Mouse (Mus musculus): ENCODE measurements around the gene Ephb2. TPM values are rescaled to one million over a fixed set of nuclear protein-coding genes. Genes with fewer than 3 reads are reported as not detected.

Gene Ephb2
- polyA plus RNA-seq, 1 experiment: 10.4 TPM

GRCm38 (mm10) chr4:136705091-136705490, 130.7 kb downstream of the Ephb2 start:
- peak overlapping the region; percentile 48 for H3K27ac ChIP-seq (ENCODE audit: insufficient read depth, low read depth, low read length)

DNA sequence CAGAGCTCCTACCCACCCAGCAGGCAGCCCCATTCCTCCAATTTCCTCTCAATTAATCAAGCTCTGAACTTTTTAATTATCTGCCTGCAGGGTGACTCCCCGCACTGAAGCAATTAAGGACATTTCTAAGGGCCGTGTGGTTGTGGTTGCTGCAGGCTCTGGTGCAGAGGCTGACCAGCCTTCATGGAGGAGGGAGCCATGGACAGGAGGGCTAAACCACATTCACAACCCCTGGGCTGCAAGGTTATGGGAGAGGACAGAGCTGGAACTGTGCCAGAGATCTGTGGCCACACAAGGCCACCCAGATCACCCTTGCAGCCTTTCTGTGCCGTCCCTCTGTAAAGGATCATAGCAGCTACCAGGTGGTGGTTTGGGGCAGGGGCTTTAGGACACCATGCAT, 131.2 kb downstream of the Ephb2 start:
- Histone ChIP-seq H3K4me3 (ENCODE audit: insufficient read depth, low read depth, low read length) (no peak overlapping the region), H3K27ac (ENCODE audit: insufficient read depth, low read depth, low read length) (peak overlapping the region; percentile 4), H3K4me1 (ENCODE audit: control insufficient read depth, insufficient read depth, low read length) (no peaks in the 10 kb centered on the region), H3K27me3 (replicated peaks; ENCODE audit: control insufficient read depth, insufficient read depth, low read length) (no peaks in the 10 kb centered on the region), H3K36me3 (ENCODE audit: control insufficient read depth, insufficient read depth, low read length) (no peaks in the 10 kb centered on the region)
- TF ChIP-seq CTCF (conservative IDR thresholded peaks at IDR 0.05; ENCODE audit: insufficient read depth, insufficient read length, low read depth, low read length) (no peak), POLR2A (IDR thresholded peaks at IDR 0.05; ENCODE audit: low read depth, low read length) (no peak)
- DNase-seq: no peak
- 30% methylated on average over 3 of the region's 3 CpGs for WGBS

More at GRCm38 (mm10) chr4:136705091-136705490, 130.7 kb downstream of the Ephb2 start:
- peak; percentile 38 for DNase-seq
- H3K4me3 ChIP-seq (ENCODE audit: insufficient read depth, low read depth, low read length): no peak overlapping the region
- no peaks in the 10 kb centered on the region for H3K36me3 ChIP-seq (ENCODE audit: control insufficient read depth, insufficient read depth, low read length)
- H3K27me3 ChIP-seq (replicated peaks; ENCODE audit: control insufficient read depth, insufficient read depth, low read length): no peaks in the 10 kb centered on the region
- no peaks in the 10 kb centered on the region for H3K4me1 ChIP-seq (ENCODE audit: control insufficient read depth, insufficient read depth, low read length)
- WGBS: 34% methylated on average over 5 of the region's 5 CpGs
- TF ChIP-seq POLR2A (IDR thresholded peaks at IDR 0.05; ENCODE audit: low read depth, low read length): no peak
- no peak for TF ChIP-seq CTCF (conservative IDR thresholded peaks at IDR 0.05; ENCODE audit: insufficient read depth, insufficient read length, low read depth, low read length)

GRCm38 (mm10) chr4:136703351-136703750, 132.4 kb downstream of the Ephb2 start:
- Histone ChIP-seq H3K4me3 (ENCODE audit: insufficient read depth, low read depth, low read length) (no peak overlapping the region), H3K36me3 (ENCODE audit: control insufficient read depth, insufficient read depth, low read length) (no peaks in the 10 kb centered on the region), H3K4me1 (ENCODE audit: control insufficient read depth, insufficient read depth, low read length) (no peaks in the 10 kb centered on the region), H3K27me3 (replicated peaks; ENCODE audit: control insufficient read depth, insufficient read depth, low read length) (no peaks in the 10 kb centered on the region), H3K27ac (ENCODE audit: insufficient read depth, low read depth, low read length) (no peak overlapping the region)
- WGBS: 75% methylated on average over 11 of the region's 11 CpGs
- TF ChIP-seq CTCF (conservative IDR thresholded peaks at IDR 0.05; ENCODE audit: insufficient read depth, insufficient read length, low read depth, low read length): no peak
- TF ChIP-seq POLR2A (IDR thresholded peaks at IDR 0.05; ENCODE audit: low read depth, low read length): no peak
- DNase-seq: no peak

GRCm38 (mm10) chr4:136702456-136702855, 133.3 kb downstream of the Ephb2 start:
- H3K4me3 ChIP-seq (ENCODE audit: insufficient read depth, low read depth, low read length): no peak overlapping the region
- no peaks in the 10 kb centered on the region for H3K27me3 ChIP-seq (replicated peaks; ENCODE audit: control insufficient read depth, insufficient read depth, low read length)
- DNase-seq: no peak
- 77% methylated on average over 8 of the region's 8 CpGs for WGBS
- H3K36me3 ChIP-seq (ENCODE audit: control insufficient read depth, insufficient read depth, low read length): no peaks in the 10 kb centered on the region
- H3K27ac ChIP-seq (ENCODE audit: insufficient read depth, low read depth, low read length): no peak overlapping the region
- TF ChIP-seq POLR2A (IDR thresholded peaks at IDR 0.05; ENCODE audit: low read depth, low read length) (no peak), CTCF (conservative IDR thresholded peaks at IDR 0.05; ENCODE audit: insufficient read depth, insufficient read length, low read depth, low read length) (no peak)
- H3K4me1 ChIP-seq (ENCODE audit: control insufficient read depth, insufficient read depth, low read length): no peaks in the 10 kb centered on the region

GRCm38 (mm10) chr4:136701236-136701635, 134.6 kb downstream of the Ephb2 start:
- no peaks in the 10 kb centered on the region for H3K4me1 ChIP-seq (ENCODE audit: control insufficient read depth, insufficient read depth, low read length)
- H3K27me3 ChIP-seq (replicated peaks; ENCODE audit: control insufficient read depth, insufficient read depth, low read length): no peaks in the 10 kb centered on the region
- no peak overlapping the region for H3K4me3 ChIP-seq (ENCODE audit: insufficient read depth, low read depth, low read length)
- H3K27ac ChIP-seq (ENCODE audit: insufficient read depth, low read depth, low read length): 0 out of 2 replicates have a peak overlapping the region, but pooled peaks have one; percentile 15
- no peak for DNase-seq
- TF ChIP-seq POLR2A (IDR thresholded peaks at IDR 0.05; ENCODE audit: low read depth, low read length) (no peak), CTCF (conservative IDR thresholded peaks at IDR 0.05; ENCODE audit: insufficient read depth, insufficient read length, low read depth, low read length) (no peak)
- no peaks in the 10 kb centered on the region for H3K36me3 ChIP-seq (ENCODE audit: control insufficient read depth, insufficient read depth, low read length)
- WGBS: 82% methylated on average over 11 of the region's 11 CpGs

DNA sequence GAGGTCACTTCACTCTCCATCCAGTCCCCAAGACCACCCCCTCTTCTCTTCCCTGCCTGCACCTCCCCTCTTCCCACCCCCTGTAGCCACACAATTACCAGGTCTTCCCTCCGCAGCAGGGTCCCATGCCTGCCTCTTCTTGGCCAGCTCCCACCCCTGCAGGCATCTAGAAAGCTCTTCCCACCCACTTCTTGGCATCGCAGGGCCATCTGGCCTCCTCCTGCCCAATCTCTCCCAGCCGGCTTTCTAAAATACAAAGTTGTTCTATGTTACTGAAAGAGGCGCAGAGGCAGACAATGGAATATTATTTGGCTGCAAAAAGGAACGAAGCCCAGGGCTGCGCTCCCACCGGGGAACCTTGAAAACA, 136.7 kb downstream of the Ephb2 start:
- Histone ChIP-seq H3K27me3 (replicated peaks; ENCODE audit: control insufficient read depth, insufficient read depth, low read length) (no peaks in the 10 kb centered on the region), H3K27ac (ENCODE audit: insufficient read depth, low read depth, low read length) (no peak overlapping the region), H3K4me1 (ENCODE audit: control insufficient read depth, insufficient read depth, low read length) (no peaks in the 10 kb centered on the region), H3K36me3 (ENCODE audit: control insufficient read depth, insufficient read depth, low read length) (no peaks in the 10 kb centered on the region), H3K4me3 (ENCODE audit: insufficient read depth, low read depth, low read length) (no peak overlapping the region)
- WGBS: 93% methylated on average over 7 of the region's 7 CpGs
- TF ChIP-seq CTCF (conservative IDR thresholded peaks at IDR 0.05; ENCODE audit: insufficient read depth, insufficient read length, low read depth, low read length) (no peak), POLR2A (IDR thresholded peaks at IDR 0.05; ENCODE audit: low read depth, low read length) (no peak)
- no peak for DNase-seq

DNA sequence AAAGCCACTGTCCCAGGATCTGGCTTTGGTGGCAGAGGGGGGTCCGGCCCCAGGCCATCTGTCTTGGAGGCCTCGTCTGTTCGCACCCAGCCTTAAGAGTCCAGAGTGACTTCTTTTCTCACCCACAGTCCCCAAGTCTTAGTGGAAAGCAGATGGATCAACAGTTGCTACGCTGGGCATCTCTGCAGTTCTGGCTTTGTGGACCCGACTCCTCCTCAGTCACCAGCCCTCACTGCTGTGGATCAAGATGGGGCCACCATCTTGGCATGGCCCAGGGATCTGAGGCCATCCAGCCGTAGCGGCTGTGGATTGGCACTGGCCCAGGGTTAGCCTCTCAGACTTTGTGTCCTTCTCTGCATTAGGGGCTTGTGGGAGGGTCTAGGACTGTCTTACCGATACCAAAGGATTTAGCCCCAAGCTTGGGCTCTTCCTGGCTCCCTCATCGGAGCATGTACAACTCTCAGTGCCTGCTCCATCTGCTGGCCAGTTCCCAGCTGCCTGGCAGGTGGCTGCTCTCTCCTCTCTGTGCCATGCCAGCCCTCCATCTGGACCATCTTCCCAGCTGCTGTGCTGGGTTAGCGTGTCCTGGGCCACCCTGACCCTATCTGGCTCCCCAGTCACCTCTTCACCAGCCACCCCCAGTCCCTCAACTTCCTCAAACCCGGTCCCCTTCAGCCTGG, 137.2 kb downstream of the Ephb2 start:
- no peak for DNase-seq
- TF ChIP-seq CTCF (conservative IDR thresholded peaks at IDR 0.05; ENCODE audit: insufficient read depth, insufficient read length, low read depth, low read length) (no peak), POLR2A (IDR thresholded peaks at IDR 0.05; ENCODE audit: low read depth, low read length) (no peak)
- Histone ChIP-seq H3K4me3 (ENCODE audit: insufficient read depth, low read depth, low read length) (no peak overlapping the region), H3K27me3 (replicated peaks; ENCODE audit: control insufficient read depth, insufficient read depth, low read length) (no peaks in the 10 kb centered on the region), H3K36me3 (ENCODE audit: control insufficient read depth, insufficient read depth, low read length) (no peaks in the 10 kb centered on the region), H3K4me1 (ENCODE audit: control insufficient read depth, insufficient read depth, low read length) (no peaks in the 10 kb centered on the region), H3K27ac (ENCODE audit: insufficient read depth, low read depth, low read length) (no peak overlapping the region)
- 90% methylated on average over 11 of the region's 11 CpGs for WGBS
